Mouse (Mus musculus) adrenal gland, postnatal 10 days (tissue): ENCODE data around the gene Fam169b. TPM values are rescaled to one million over a fixed set of nuclear protein-coding genes. Genes with fewer than 3 reads are reported as not detected.
A peak's percentile ranks its signal among the peaks of the same experiment; 100 is the strongest.
"Not testable (repeated sequence)": the region's sequence is repeated elsewhere in the genome, so short reads cannot be mapped to it uniquely, and the experiment has no call there.

Source experiments
- DNase-seq: peaks from one replicate; pipeline ENCODE4 v3.0.0; 2021; ENCODE audit warnings: mixed read lengths
- total RNA-seq, 2 experiments: library from RNA; stranded (reverse); gene quantifications; 2 replicates each; pipeline ENCODE4 v1.2.3; 2021

Fam169b gene
- total RNA-seq, 2 experiments from 2014 or later = 1.9 to 2.0 TPM

DNA sequence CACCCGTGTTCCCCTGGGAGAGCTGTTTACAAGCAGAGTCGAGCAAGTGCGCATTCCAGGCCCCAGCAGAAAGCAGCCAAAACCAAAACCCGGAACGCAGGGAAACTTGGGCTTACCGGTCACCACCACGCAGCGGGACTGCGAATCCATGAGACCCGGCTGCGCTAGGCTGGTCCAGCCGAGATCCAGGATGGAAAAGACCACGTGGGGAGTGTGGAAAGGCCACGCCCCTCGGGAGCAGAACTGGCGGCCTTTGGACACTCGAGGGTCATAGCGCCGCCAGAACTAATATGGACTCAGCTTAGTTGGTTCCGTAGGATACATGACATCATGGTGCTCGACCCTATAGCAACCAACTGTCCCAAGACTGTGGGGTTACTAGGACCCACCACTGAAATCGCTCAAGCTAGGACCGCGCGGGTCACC is 9.6 kb upstream of the Fam169b start, which contains the start of gene Pgpep1l:
Pgpep1l (minus strand) TSS at position 206 of the 426 bp plus-strand sequence.
- peak; percentile 56 for DNase-seq

DNA sequence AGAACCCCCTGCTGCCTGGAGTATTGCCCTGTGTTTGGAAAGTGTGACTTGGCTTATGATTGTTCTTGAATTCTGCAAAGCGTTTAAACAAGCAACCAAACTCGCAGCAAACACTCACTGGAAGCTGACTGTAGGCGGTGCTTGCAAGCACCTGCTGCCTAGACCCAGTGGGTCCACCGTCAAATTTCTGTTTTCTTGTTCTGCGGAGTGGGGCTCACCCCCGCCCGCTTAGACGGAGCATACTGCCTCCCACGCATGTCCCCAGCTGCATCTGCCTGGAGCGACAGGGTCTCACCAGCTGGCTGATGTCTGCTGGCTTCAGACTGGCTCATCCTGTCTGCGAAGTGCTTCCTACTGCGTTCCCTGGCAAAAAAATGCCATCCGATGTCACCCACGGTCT is 9.1 kb upstream of the Fam169b start:
- DNase-seq = peak; percentile 45

DNA sequence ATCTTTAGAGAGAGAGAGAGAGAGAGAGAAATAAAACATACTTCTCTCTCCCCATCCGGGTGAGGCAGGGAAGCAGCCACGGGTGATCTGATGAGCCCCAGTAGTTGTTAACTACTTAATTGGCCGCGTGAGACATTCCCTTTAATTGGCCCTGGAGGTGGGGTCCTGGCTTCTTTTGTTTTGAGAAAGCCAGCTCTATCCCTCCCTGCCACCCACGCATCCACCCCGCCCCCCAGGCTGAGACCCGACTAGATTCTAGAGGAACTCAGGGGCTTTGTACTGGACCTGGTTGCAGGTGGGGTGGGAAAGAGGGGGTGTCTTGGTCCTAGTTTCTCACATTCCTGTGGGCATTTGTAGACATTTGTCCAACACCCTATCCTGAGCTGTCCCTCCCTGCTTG is 8.2 kb upstream of the Fam169b start:
- DNase-seq = no peak

DNA sequence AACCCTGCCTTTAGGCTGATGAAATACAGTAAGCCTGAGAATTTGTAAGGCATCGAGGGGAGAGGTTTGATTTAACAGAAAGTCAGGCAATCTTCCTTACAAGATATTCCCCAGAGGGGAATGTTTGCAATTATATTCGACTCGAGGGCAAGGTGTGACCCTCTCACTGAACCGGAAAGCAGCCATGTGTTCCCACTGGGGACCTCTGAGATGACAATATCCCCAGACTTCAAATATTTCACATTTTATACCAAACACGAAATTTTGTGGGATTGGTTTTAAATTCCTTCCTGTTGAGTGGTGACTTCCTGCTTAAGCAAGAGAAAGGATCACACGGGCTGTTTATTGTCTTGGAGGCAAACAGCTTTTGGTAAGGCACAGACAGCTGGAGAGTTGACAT is 6.9 kb upstream of the Fam169b start:
- no peak for DNase-seq

DNA sequence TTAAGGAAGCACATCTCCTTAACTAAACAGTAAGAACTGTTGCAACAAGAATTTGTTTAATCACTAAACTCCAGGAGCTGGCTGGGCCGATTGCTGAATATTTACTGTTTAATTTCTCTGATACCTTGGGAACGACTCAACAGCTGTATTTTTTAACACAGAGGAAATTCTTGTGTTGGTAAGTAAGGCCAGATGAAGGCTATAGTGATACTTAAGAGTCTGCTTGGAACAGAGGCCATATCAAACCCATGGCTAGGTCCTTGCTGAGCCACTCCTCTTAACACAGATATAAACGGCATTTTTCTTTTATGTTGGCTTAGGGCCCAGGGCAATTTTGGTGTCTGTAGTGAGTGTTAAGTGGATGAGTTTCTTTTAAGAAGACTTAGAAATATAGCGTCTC is 3.1 kb upstream of the Fam169b start:
- no peak for DNase-seq

DNA sequence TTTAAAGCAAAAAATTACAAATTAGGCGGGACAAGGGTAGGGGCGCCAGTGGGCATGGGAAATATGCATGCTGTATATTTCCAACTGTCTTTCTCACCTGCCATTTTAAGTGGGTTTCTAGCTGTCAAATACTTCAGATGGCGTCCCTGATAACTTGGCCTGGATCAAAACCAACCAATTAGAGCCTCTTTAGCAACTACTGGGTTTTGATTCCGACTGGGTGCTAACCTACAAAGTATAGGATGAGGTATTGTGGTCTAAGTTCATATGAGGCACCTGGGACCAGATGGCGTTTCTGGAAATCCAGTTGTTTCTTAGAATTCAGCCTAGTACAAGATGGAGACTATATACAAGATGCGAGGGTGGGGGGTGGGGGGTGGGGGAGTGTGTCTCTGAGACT is 1.8 kb upstream of the Fam169b start:
- DNase-seq = no peak

DNA sequence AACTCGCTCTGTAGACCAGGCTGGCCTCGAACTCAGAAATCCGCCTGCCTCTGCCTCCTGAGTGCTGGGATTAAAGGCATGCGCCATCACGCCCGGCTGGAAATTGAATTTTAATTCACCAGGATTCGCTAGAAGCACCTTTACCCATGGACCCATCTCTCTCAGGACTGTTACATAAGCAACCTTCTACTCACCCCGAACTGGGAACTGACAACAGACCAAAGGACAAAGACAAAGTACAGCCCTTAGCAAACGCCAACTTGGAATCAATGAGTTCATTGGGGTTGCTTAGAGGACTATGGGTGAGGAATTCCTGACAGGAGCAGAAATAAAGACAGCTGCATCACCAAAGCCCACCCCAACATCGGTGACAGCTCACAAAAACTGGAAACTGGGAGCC is 1.0 kb upstream of the Fam169b start:
- no peak for DNase-seq

DNA sequence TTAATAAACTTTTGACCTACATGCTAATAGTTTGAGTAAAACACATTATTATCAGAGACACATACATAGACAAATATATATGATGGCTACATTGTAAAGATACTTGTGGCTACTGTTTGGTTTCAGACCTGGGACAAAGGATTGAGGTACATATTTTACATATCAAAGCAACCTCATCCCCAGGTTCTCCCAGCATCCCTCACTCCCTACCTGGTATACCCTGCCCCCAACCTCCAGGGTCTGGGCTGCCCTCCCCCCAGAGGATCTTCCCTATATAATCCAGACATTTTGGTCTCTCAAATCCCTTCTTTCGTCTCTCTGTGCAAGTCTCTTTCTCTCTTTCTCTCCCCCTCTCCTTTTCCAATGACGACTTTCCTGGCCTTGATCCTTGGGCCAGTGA is 579 bp downstream of the Fam169b start:
- no peak for DNase-seq

DNA sequence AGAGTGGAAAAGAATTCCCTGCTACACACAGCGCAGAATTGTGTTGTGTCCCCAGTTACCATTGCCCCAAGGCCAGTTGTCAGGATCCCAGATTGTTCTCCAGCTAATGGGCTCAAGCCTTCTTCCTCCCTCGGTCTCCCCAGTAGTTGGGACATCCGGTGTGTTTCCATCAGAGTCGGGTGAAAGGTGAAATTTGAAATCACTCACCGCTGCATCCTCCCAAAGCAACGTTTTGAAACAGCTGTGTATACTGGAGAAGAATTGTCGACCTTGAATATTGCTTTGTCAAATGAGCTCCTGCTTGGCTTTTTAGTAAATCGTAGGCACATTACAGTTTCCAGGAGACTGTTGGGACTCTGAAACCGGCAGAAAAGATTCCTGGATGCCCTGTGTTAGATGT is 1.3 kb downstream of the Fam169b start:
- no peak for DNase-seq

DNA sequence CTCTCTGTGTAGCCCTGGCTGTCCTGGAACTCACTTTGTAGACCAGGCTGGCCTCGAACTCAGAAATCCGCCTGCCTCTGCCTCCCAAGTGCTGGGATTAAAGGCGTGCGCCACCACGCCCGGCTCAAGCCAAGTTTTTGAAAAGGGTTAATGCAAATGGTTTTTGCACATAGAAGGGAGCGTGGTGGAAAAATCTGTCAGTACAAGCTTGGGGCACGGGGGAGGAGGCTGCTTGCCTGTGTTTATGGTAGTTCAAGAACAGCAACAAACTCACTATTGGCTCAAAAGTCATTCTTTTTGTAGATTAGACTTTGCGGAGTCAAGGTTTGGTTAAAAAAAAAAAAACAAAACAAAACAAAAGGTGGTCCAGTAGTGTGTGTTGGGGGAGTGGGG is 1.8 kb downstream of the Fam169b start:
- DNase-seq = not testable (repeated sequence)

DNA sequence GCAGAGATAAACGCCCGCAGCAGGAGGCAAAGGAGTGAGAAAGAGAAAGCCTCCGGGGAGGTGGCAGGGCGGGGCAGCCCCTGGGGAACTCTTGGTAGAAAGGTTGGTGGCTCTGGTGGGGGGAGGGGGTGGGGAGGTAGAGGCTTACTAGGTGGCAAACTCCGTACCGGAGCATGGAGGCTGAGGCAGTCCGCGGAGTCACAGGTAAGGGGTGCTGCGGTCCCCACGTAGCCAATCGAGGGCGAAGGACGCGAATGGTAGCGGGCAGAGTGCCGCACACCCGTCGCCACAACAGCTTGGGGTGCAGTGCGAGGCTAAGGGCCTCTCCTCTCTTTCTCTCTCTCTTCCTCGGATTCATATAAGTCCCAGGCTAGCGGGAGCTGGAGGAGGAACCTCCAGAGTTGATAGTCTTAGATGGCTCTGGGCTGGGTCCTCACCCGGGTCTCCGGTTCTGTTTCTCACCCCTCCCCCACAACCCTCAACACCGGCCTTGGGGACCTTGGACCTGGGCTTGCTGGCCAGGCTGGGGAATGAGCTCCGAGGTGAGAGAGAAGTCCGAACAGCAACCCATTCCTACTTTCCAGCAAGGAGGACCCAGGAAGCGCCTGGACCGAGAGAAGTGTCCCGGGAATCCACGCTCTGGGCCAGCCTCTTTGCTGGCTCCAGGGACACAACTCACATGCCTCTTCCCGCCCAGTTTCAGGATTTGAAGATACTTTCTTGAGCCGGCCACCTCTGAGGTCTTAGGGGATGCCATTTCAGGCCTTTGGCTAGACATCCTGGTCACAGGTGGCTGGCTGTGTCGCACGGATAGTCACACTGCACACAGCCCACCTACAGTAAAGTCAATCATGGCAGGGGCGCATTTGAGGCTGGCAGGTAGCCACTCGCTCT is 2.4 kb downstream of the Fam169b start:
- peak; percentile 30 for DNase-seq

DNA sequence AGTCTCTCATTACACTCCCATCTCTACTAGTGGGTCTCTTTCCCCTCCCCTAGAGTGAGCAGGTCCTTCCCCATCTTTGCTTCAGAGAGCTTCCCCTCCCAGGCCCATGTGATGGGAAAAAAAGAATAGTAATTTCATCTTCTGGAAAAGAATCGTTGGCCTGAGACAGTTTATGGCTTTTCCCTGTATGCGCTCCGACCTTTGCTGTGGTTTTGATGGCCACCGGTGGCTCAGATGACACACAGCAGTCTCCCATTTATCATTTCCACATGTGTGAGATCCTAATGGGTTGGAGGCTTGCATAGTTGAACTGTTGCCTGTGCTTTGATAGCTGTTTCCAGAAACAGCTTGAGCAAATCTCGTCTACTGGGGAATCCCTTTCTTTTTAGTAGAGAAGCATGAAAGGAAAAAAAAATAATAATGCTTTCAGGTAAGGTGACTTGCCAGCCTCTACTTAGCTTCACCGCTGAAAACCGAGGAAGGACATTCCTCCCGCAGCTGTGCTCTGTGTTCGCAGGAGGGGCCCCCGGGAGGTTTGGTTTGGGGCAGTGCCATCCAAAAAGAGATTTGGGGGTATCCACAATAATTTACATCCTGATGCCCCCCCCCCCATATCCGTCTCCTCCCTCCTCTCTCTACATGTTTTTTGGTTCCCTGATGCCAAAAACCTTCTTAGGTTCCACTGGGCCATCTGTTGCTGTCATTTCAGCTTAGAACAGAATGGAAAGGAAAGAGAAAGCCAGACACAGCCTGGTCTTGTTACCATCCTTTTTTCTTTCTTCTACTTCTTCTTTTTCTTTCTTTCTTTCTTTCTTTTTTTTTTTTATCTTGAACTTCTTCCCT is 3.6 kb downstream of the Fam169b start:
- DNase-seq = no peak

DNA sequence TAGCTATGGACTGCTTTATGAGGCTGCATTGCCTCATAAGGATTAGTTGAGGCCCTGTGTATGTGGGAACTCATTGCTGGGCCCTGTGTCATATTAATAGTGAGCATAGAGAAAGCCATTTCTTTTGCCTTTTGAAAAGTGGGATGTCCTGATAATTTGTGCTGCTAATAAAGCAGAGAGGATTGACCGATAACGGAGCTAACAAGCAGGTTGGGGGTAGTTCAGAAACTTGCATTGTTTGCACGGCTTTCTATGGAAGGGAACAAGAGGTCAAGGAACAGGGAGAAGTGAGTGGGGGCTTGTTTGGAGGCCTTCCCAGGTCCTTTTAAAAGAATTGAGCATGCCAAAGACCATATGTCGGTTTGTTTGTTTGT is 4.2 kb downstream of the Fam169b start:
- no peak for DNase-seq

DNA sequence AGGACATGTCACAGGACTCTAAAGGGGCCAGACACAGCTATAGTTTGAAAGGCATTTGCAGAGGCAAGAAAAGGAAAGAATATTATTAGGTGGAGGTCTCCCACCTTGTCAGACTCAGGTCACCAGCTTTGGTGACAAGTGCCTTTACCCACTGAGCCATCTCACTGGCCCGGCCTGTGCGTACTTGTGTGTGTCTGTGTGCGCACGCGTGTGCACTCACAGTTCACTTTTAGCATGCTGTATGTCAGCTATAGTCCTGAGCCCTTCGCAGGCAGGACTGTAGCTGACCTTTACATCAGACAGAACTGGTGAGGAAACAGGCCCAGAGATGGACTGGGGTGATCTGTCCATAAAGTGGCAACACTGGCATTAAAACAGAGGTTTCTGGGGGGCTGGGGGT is 4.7 kb downstream of the Fam169b start:
- no peak for DNase-seq

DNA sequence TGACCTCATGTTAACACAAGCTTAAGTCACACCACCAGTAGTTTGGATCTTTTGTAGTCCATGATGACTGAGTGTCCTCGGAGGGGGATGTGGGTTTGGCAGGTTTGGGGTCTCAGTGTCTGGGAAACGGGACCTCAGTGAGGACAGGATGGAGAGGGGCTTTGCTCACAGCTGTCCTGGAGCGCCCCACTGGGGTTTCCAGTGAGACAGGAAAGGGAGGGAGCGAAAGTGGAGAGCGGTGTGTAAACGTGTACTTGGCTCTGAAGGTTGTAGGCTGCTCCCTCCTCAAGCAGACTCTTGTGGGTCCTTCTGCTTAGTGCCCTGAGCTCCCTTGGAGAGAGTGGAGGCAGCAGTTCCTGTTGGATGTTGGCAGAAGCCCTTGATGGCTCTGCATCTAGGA is 5.3 kb downstream of the Fam169b start:
- no peak for DNase-seq

DNA sequence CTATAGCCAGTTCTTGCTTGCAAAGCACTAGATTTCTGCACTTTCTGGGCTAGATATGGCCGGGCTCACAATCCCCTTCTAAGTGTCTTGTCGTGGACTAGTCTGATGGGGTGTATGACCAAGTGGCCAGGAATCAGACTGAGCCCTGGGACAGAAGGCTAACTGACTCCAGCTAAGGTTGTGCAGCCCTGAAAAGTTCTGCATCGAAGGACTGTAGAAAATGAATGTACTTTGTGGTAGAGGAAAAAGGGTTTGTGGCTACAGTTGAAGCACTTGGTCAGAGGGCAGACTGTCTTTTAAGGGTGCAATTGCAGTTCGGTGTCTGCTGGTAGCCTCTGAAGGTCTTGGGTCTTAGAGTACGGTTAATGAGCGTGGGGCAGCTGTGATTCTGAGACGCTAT is 5.8 kb downstream of the Fam169b start:
- DNase-seq = no peak

DNA sequence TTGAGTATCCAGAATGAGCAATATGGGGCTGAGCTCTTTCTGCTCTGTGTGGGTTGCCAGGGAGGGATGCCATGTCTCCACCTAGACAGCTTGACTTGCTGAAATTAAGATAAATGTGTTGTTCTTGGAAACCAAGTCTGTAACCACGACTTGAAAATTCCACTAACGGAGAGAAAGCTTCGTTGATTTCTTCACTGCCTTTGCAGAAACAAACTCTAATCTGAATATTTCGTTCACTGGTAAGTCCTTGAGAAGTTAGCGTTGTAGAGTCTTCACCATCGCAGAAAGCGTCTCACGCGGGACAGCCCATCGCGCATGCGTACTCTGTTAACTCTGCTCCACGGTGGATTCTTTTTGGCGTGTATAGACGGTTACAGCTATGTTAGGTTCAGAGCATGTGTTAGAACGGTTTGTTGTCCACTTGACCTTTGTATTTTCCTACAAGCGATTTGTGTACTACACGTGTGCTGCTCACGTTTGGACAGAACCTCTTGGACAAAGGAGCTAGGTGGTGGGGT is 6.8 kb downstream of the Fam169b start:
- DNase-seq = no peak

DNA sequence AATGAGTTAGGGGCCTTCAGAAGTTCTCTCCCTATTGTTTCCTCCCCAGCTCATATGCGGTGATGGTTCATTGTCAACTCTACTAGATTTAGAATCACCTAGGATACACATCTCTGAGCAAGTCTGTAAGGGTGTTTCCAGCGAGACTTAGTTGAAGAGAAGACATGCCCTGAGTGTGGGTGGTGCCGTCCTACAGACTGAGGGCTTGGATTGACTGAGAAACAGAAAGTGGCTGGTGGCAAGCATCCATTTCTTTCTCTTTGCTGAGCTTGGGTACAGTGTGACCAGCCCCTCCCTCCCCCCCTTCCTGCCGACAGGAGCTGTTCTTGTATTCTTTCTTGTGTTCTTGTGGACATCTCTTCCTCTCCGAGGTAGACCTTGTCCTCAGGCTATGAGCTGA is 7.7 kb downstream of the Fam169b start:
- DNase-seq = no peak

DNA sequence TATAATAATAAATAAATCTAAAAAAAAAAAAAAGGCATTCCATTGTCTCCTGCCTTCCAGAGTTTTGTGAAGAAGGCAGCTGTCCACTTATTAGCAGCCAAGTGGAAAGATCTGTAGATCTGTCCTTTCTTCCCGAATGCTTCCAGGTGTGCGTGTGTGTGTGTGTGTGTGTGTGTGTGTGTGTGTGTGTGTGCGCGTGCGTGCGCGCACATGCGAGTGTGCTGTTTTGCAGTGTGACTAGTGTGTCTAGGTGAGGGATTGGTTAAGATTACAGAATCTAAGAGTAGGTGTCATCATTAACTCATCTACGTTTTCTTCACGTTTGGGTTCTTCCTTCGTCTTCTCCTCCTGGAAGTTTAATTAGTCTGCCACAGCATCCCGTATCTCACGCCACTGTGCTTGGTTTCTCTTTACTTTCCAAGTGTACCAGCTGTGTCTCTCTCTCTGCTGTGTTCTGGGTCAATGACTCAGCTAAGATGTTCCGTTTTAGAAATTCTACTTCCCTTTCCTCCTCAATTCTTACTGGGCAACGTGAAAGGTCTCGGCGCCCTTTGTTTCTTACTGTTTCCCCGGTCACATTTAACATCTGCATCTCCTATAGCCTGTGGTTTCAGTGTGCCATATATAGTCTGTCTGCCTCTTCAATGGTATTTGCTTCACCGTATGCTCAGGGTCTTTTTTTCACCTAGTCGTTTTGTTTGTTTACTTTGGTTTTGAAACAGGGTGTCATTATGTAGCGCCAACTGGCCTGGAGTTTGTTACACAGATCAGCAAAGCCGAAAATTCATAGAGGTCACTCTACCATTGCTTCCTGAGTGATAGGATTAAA is 8.9 kb downstream of the Fam169b start:
- DNase-seq = no peak

DNA sequence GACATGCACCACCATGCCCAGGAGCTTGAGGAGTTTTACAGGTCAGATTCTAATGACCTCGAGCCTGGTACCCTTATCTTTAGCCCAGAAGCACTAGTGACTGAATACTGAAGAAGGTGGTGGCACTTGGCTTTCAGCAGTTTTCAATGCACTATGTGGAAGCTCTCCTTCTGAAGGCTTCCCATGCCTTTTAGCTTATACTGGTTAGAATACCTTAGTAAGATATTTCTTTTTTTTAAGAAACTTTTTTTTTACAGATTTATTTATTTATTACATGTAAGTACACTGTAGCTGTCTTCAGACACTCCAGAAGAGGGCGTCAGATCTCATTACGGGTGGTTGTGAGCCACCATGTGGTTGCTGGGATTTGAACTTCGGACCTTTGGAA is 9.5 kb downstream of the Fam169b start:
- DNase-seq = not testable (repeated sequence)

DNA sequence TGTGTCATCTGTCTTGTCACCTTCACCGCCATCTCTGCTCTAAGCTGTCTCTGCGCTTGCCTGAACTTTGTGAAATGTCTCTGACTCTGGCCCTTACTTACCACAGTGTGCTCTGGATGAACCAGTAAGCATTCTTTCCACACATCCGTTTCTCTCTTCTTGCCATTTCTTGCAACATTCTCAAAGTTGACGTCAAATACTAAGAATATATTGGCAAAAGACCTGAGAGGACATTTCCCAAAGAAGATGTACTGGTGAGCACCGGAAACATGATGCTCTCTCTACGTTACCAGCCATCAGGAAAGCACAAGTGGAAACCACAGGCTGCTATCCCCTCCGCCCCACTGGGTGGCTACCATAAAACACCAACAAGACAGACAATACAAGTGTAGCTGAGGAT is 10.1 kb downstream of the Fam169b start:
- DNase-seq = no peak

DNA sequence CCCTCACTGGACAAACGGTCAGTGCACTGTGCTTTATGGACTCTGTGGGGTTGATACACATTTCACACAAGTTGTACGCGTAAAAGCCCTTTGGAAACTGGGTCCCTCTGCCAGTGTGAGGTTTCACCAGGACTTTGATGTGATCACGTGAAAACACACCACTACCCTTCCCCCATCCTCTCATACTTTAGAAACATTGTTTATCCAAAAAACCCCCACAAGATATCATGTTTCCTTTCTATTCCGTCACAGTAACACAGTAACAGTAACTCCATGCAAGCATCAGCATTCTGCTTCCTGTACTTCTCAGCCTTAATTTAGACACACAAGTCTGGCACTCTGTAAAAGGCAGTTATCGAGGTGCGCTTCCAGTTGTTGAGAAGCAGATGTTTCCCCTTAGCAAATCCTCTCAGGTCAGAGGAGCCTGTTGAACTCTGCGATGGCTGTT is 12.2 kb downstream of the Fam169b start:
- DNase-seq = no peak
